Mouse (Mus musculus) kidney, embryonic 15.5 days (tissue): ENCODE measurements at regions not wholly inside any gene's neighbourhood (a gene's known extent, or its start where the extent isn't known, plus 50 kb on each side); places are given as distances from the start of the nearest gene placed in this dataset.

ENCODE experiments used
- ATAC-seq: fragments of 200-750 bp; cut with Nextera tagmentation; replicated peaks from 2 replicates; pipeline ENCODE4 v1.8.0; 2017; ENCODE audit warnings: moderate TSS enrichment; ENCODE audit not compliant: low FRiP score
- H3K27ac ChIP-seq: fragments of 300-500 bp; sonication (generic); 2 replicates; pipeline ENCODE4 v1.5.1; 2015; ENCODE audit warnings: mild to moderate bottlenecking, inconsistent platforms
- H3K27me3 ChIP-seq: fragments of 300-500 bp; sonication (generic); 2 replicates; pipeline ENCODE4 v1.6.1; 2015; ENCODE audit warnings: inconsistent platforms
- H3K36me3 ChIP-seq: fragments of 300-500 bp; sonication (generic); 2 replicates; pipeline ENCODE4 v1.6.1; 2015; ENCODE audit warnings: inconsistent platforms
- H3K4me1 ChIP-seq: fragments of 300-500 bp; sonication (generic); 2 replicates; pipeline ENCODE4 v1.6.1; 2015; ENCODE audit warnings: inconsistent platforms
- H3K4me2 ChIP-seq: fragments of 300-500 bp; sonication (generic); 2 replicates; pipeline ENCODE4 v1.6.1; 2015; ENCODE audit warnings: moderate library complexity, mild to moderate bottlenecking, inconsistent platforms
- H3K4me3 ChIP-seq: fragments of 300-500 bp; sonication (generic); replicated peaks from 2 replicates; pipeline ENCODE4 v1.5.1; 2015; ENCODE audit warnings: mild to moderate bottlenecking, inconsistent platforms
- H3K9ac ChIP-seq: fragments of 300-500 bp; sonication (generic); 2 replicates; pipeline ENCODE4 v1.6.1; 2015; ENCODE audit warnings: mild to moderate bottlenecking, inconsistent platforms
- H3K9me3 ChIP-seq: fragments of 300-500 bp; sonication (generic); replicated peaks from 2 replicates; pipeline ENCODE4 v1.6.1; 2016; ENCODE audit warnings: inconsistent platforms
- WGBS: fragments of 180-500 bp; shearing (Covaris S2); methylation state at CpG from one replicate; pipeline ENCODE4 v1.1.7; 2015; ENCODE audit warnings: mixed read lengths; 5-methylcytosine and 5-hydroxymethylcytosine counted together

DNA sequence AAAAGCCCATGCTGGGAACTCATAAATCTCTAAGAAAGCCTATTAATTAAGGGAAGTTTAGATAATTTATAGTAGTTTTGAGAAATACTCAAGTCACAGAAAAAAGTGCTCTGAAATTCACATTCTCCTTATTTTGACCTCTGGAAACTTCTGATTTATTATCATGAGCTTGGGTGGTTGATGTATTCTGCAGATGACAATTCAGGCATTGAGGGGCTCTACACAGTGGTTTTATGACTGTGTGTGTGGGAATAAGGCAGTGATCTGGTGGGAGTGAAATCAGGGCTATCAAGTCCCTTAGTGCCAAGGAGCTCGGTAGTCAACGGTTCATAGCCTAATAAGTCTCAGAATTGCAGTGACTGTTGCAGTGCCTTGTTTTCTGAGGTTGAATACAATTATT, 129.0 kb downstream of the Kcne4 start:
- Histone ChIP-seq H3K27ac (no peak overlapping the region), H3K27me3 (no peaks in the 10 kb centered on the region), H3K4me1 (no peaks in the 10 kb centered on the region), H3K4me2 (no peak overlapping the region), H3K4me3 (no peak overlapping the region), H3K9me3 (no peaks in the 10 kb centered on the region), H3K36me3 (no peaks in the 10 kb centered on the region), H3K9ac (no peak overlapping the region)
- peak; percentile 79 for ATAC-seq
- 9% methylated on average over 2 of the region's 2 CpGs for WGBS

- no peaks in the 10 kb centered on the region for H3K9me3 ChIP-seq
Measured at GRCm38 (mm10) chr1:78980051-78980450, 163.5 kb downstream of the Kcne4 start.

More at GRCm38 (mm10) chr1:78980051-78980450, 163.5 kb downstream of the Kcne4 start:
- 84% methylated on average over 4 of the region's 4 CpGs for WGBS
- no peak overlapping the region for H3K27ac ChIP-seq
- no peak overlapping the region for H3K9ac ChIP-seq
- no peak overlapping the region for H3K4me3 ChIP-seq
- H3K36me3 ChIP-seq = no peaks in the 10 kb centered on the region
- no peaks in the 10 kb centered on the region for H3K4me1 ChIP-seq
- no peak for ATAC-seq
- H3K27me3 ChIP-seq = no peaks in the 10 kb centered on the region
- H3K4me2 ChIP-seq = no peak overlapping the region
